Mouse (Mus musculus) MEL (cell line): ENCODE results near the gene A930018P22Rik. TPM values are rescaled to one million over a fixed set of nuclear protein-coding genes. Genes with fewer than 3 reads are reported as not detected.

ENCODE experiments used
- DNase-seq: peaks from one replicate; pipeline ENCODE4 v3.0.0; 2011; ENCODE audit warnings: low read depth, low spot score
- H3K27ac ChIP-seq: 2 replicates; pipeline ENCODE4 v1.5.1; 2012; ENCODE audit warnings: low read depth, mild to moderate bottlenecking, control low read depth, low read length, moderate library complexity; ENCODE audit not compliant: control insufficient read depth
- H3K27me3 ChIP-seq, 2 experiments: fragments of 150-350 bp in 1 of 2; sonication (generic) in 1 of 2; 2 replicates each; pipeline ENCODE4 v1.6.1; 2012; ENCODE audit warnings: low read length in 2 of 2, mild to moderate bottlenecking in 2 of 2, improper control_type of control experiment in 1 of 2, moderate library complexity in 1 of 2; ENCODE audit not compliant: insufficient read depth in 2 of 2, control insufficient read depth in 1 of 2
- H3K36me3 ChIP-seq, 2 experiments: 2 replicates each; pipeline ENCODE4 v1.6.1; 2012 to 2014; ENCODE audit warnings: low read length in 2 of 2, improper control_type of control experiment in 1 of 2, inconsistent platforms in 1 of 2, mild to moderate bottlenecking in 1 of 2; ENCODE audit not compliant: insufficient read depth in 2 of 2, control insufficient read depth in 1 of 2
- H3K4me1 ChIP-seq, 2 experiments: fragments of 150-350 bp in 1 of 2; sonication (generic) in 1 of 2; 2 replicates each; pipeline ENCODE4 v1.6.1; 2012; ENCODE audit warnings: low read length in 2 of 2, improper control_type of control experiment in 1 of 2, mild to moderate bottlenecking in 1 of 2; ENCODE audit not compliant: insufficient read depth in 2 of 2, control insufficient read depth in 1 of 2
- H3K4me3 ChIP-seq, 2 experiments: fragments of 150-350 bp in 1 of 2; sonication (generic) in 1 of 2; 2 replicates each; pipeline ENCODE4 v1.5.1; 2012; ENCODE audit warnings: low read depth in 2 of 2, low read length in 2 of 2, mild to moderate bottlenecking in 2 of 2, moderate library complexity in 2 of 2, control low read depth in 1 of 2, improper control_type of control experiment in 1 of 2; ENCODE audit not compliant: control insufficient read depth in 1 of 2, insufficient read depth in 1 of 2
- H3K79me2 ChIP-seq: 2 replicates; pipeline ENCODE4 v1.6.1; 2012; ENCODE audit warnings: mild to moderate bottlenecking, low read length, moderate library complexity; ENCODE audit not compliant: control insufficient read depth, poor library complexity, insufficient read depth
- H3K9ac ChIP-seq: 2 replicates; pipeline ENCODE4 v1.6.1; 2012; ENCODE audit warnings: low read depth, mild to moderate bottlenecking, control low read depth, low read length, moderate library complexity; ENCODE audit not compliant: control insufficient read depth, poor library complexity, severe bottlenecking
- H3K9me3 ChIP-seq: fragments of 150-350 bp; sonication (generic); replicated peaks from 2 replicates; pipeline ENCODE4 v1.6.1; 2012; ENCODE audit warnings: mild to moderate bottlenecking, low read length, improper control_type of control experiment, moderate library complexity; ENCODE audit not compliant: insufficient read depth
- CHD1 ChIP-seq: IDR thresholded peaks from 2 replicates; pipeline ENCODE4 v1.6.1; 2012; ENCODE audit warnings: low read depth, mild to moderate bottlenecking, inconsistent platforms, low read length, improper control_type of control experiment
- CTCF ChIP-seq, 3 experiments: IDR thresholded peaks in 2 of 3; conservative IDR thresholded peaks in 1 of 3; 2 replicates each; pipeline ENCODE4 v1.5.1; 2011 to 2012; ENCODE audit warnings: low read length in 3 of 3, low read depth in 2 of 3, mild to moderate bottlenecking in 2 of 3, improper control_type of control experiment in 1 of 3, inconsistent platforms in 1 of 3, mixed read lengths in 1 of 3, moderate library complexity in 1 of 3; ENCODE audit not compliant: control insufficient read depth in 1 of 3, insufficient read depth in 1 of 3, poor library complexity in 1 of 3, severe bottlenecking in 1 of 3
- GABPA ChIP-seq: IDR thresholded peaks from 2 replicates; pipeline ENCODE4 v1.6.1; 2012; ENCODE audit warnings: low read depth, mild to moderate bottlenecking, inconsistent platforms, low read length, improper control_type of control experiment, moderate library complexity
- GATA1 ChIP-seq: IDR thresholded peaks from 2 replicates; pipeline ENCODE4 v1.6.1; 2011; ENCODE audit warnings: low read depth, low read length, improper control_type of control experiment
- JUND ChIP-seq: IDR thresholded peaks from 2 replicates; pipeline ENCODE4 v1.6.1; 2011; ENCODE audit warnings: low read depth, mild to moderate bottlenecking, improper control_type of control experiment, low read length
- MAZ ChIP-seq: IDR thresholded peaks from 2 replicates; pipeline ENCODE4 v1.6.1; 2012; ENCODE audit warnings: low read depth, mild to moderate bottlenecking, inconsistent platforms, low read length, improper control_type of control experiment
- MYB ChIP-seq: IDR thresholded peaks from 2 replicates; pipeline ENCODE4 v1.6.1; 2011; ENCODE audit warnings: mild to moderate bottlenecking, low read depth, low read length, improper control_type of control experiment
- NELFE ChIP-seq: IDR thresholded peaks from 2 replicates; pipeline ENCODE4 v1.6.1; 2011; ENCODE audit warnings: low read depth, low read length, improper control_type of control experiment
- SIN3A ChIP-seq: IDR thresholded peaks from 2 replicates; pipeline ENCODE4 v1.6.1; 2012; ENCODE audit warnings: low read length, improper control_type of control experiment, inconsistent platforms
- TAL1 ChIP-seq: IDR thresholded peaks from 2 replicates; pipeline ENCODE4 v1.6.1; 2012; ENCODE audit warnings: mild to moderate bottlenecking, inconsistent platforms, low read length, moderate library complexity, mixed read lengths
- TBP ChIP-seq: IDR thresholded peaks from 2 replicates; pipeline ENCODE4 v1.8.0; 2011; ENCODE audit warnings: low read depth, low read length, improper control_type of control experiment
- TCF12 ChIP-seq: IDR thresholded peaks from 2 replicates; pipeline ENCODE4 v1.6.1; 2014; ENCODE audit warnings: low read depth, mild to moderate bottlenecking, inconsistent platforms, low read length, improper control_type of control experiment, moderate library complexity
- UBTF ChIP-seq: IDR thresholded peaks from 2 replicates; pipeline ENCODE4 v1.6.1; 2012; ENCODE audit warnings: low read depth, mild to moderate bottlenecking, inconsistent platforms, low read length, improper control_type of control experiment, moderate library complexity, borderline replicate concordance; ENCODE audit not compliant: insufficient read depth
- USF1 ChIP-seq: IDR thresholded peaks from 2 replicates; pipeline ENCODE4 v1.6.1; 2014; ENCODE audit warnings: low read depth, mild to moderate bottlenecking, inconsistent platforms, low read length, improper control_type of control experiment, moderate library complexity
- USF2 ChIP-seq, 2 experiments: IDR thresholded peaks; 2 replicates each; pipeline ENCODE4 v1.6.1; 2011 to 2012; ENCODE audit warnings: improper control_type of control experiment in 2 of 2, low read length in 2 of 2, borderline replicate concordance in 1 of 2, inconsistent platforms in 1 of 2, low read depth in 1 of 2, mild to moderate bottlenecking in 1 of 2; ENCODE audit not compliant: insufficient read depth in 1 of 2
- ZKSCAN1 ChIP-seq: IDR thresholded peaks from 2 replicates; pipeline ENCODE4 v1.6.1; 2012; ENCODE audit warnings: low read depth, mild to moderate bottlenecking, inconsistent platforms, low read length, improper control_type of control experiment, moderate library complexity
- ZMIZ1 ChIP-seq: IDR thresholded peaks from 2 replicates; pipeline ENCODE4 v1.6.1; 2012; ENCODE audit warnings: low read depth, mild to moderate bottlenecking, inconsistent platforms, low read length, improper control_type of control experiment, moderate library complexity
- ZNF384 ChIP-seq: IDR thresholded peaks from 2 replicates; pipeline ENCODE4 v1.6.1; 2012; ENCODE audit warnings: low read depth, mild to moderate bottlenecking, inconsistent platforms, low read length, improper control_type of control experiment
- polyA plus RNA-seq, 2 experiments: library from polyadenylated mRNA; stranded (reverse) in 1 of 2; unstranded in 1 of 2; fragments of >175 nt in 1 of 2; fragments of >200 nt in 1 of 2; gene quantifications; 2 replicates each; pipeline versions ENCODE4 v1.2.1 to v1.2.4; 2012; ENCODE audit warnings: low replicate concordance in 2 of 2, low read depth in 1 of 2; ENCODE audit not compliant: insufficient read length in 2 of 2, insufficient read depth in 1 of 2, missing spikeins in 1 of 2
- total RNA-seq: library from RNA; depleted of rRNA; stranded (reverse); fragments of 300-350 nt; gene quantifications from 2 replicates; pipeline ENCODE4 v1.2.3, GENCODE M21; 2012

The A930018P22Rik gene
- total and polyA plus RNA-seq, 3 experiments = not detected

DNA sequence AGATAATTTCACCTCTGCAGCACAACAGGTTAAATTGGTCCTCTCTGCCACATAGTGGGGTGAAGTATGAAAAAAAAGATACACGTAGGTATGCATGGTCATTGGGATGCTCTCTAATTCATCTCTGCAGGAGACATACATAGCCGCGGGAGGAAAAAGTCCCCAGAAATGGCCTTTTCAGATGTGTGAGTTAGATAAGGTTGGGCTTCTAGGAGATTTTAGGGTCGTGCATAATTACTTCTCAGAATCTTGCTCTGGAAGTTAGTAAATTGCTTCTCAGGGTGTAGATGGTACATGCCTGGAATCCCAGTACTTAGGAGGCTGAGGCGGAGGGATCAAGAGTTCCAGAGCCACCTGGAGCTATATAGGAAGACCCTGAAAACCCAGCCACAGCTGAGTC lies 1.5 kb downstream of the A930018P22Rik start:
- Histone ChIP-seq H3K4me1 (peaks cover 12 to 19% of the 10 kb centered on the region in 2 experiments), H3K27ac (no peak overlapping the region), H3K27me3 (peaks cover 9 to 30% of the 10 kb centered on the region in 2 experiments), H3K9me3 (no peaks in the 10 kb centered on the region), H3K4me3 (no peak overlapping the region), H3K79me2 (no peaks in the 10 kb centered on the region), H3K36me3 (peaks cover 0 to 20% of the 10 kb centered on the region in 2 experiments; a peak in 2 of 4 replicates), H3K9ac (no peak overlapping the region)
- no peak for TF ChIP-seq NELFE
- TF ChIP-seq TCF12 = no peak
- no peak for TF ChIP-seq ZKSCAN1
- no peak for TF ChIP-seq USF2 (IDR thresholded peaks at IDR 0.05; ENCODE audit: borderline replicate concordance in 1 of 2, insufficient read depth in 1 of 2, low read depth in 1 of 2, low read length in 2 of 2)
- TF ChIP-seq CTCF (IDR thresholded peaks at IDR 0.05 in 2 of 3, conservative IDR thresholded peaks at IDR 0.05 in 1 of 3; ENCODE audit: control insufficient read depth in 1 of 3, insufficient read depth in 1 of 3, low read depth in 2 of 3, low read length in 3 of 3, poor library complexity in 1 of 3, severe bottlenecking in 1 of 3) = no peak
- 0 out of 2 replicates have a peak, but pooled peaks have one; percentile 11 for TF ChIP-seq GATA1
- TF ChIP-seq MYB = no peak
- DNase-seq = no peak

DNA sequence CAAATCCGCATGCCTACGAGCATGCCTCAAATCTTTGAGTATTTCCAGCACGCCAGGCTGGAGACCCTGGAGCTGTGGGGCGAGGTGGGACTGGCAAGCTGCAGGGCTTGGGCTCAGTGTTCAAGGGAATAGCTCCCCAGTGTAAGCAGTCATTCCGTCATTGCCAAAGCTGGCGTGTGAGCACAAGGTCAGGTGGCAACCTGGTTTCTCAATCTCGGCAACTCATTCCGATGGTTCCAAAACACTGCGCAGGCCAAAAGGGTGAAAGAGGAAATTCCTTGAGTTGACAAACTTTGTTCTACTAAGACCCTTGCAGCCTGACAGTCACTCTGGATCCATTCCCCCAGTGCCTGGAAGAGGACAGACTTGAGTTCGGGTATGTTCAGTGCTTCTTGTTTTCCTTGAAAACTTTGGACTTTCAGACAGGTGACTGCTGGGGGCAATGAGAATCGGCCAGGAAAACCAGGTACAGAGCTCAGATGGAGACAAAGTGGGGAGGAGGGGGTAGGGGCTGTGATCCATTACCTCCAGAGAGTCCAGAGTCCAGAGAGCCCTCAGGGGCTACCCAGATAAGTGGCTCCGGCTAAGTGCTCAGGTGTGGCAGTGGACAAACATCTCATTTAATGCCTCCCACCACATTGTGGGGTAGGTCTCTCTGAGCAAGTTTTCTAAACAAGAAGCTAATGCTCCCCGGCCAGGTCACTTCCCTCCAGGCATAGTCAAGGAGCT lies 6.4 kb downstream of the A930018P22Rik start:
- H3K79me2 ChIP-seq = no peaks in the 10 kb centered on the region
- peaks cover 0 to 7% of the 10 kb centered on the region in 2 experiments; a peak in 2 of 4 replicates for H3K4me1 ChIP-seq
- no peaks in the 10 kb centered on the region for H3K9me3 ChIP-seq
- DNase-seq = no peak
- H3K9ac ChIP-seq = no peak overlapping the region
- H3K36me3 ChIP-seq = peaks cover 0 to 5% of the 10 kb centered on the region in 2 experiments; a peak in 2 of 4 replicates
- no peak overlapping the region for H3K4me3 ChIP-seq
- peaks cover 9 to 25% of the 10 kb centered on the region in 2 experiments for H3K27me3 ChIP-seq
- TF ChIP-seq USF1 = no peak
- TF ChIP-seq MAZ = no peak
- TF ChIP-seq TBP = no peak
- TF ChIP-seq TCF12 = no peak
- no peak for TF ChIP-seq JUND
- no peak for TF ChIP-seq ZMIZ1
- no peak for TF ChIP-seq CHD1
- TF ChIP-seq SIN3A = no peak
- no peak for TF ChIP-seq TAL1
- TF ChIP-seq UBTF = no peak
- TF ChIP-seq ZNF384 = no peak
- TF ChIP-seq USF2 (IDR thresholded peaks at IDR 0.05; ENCODE audit: borderline replicate concordance in 1 of 2, insufficient read depth in 1 of 2, low read depth in 1 of 2, low read length in 2 of 2) = no peak
- no peak for TF ChIP-seq GABPA
- no peak overlapping the region for H3K27ac ChIP-seq
